Mouse (Mus musculus): ENCODE measurements around the gene Fignl1. TPM values are rescaled to one million over a fixed set of nuclear protein-coding genes. Genes with fewer than 3 reads are reported as not detected.

Fignl1 gene
- total and polyA plus RNA-seq, 3 experiments: 34.2 to 59.9 (median 51.2) TPM

GRCm38 (mm10) chr11:11828761-11829160 lies 20.0 kb upstream of the Fignl1 start:
- DNase-seq (ENCODE audit: low read depth, low spot score): no peak
- H3K27me3 ChIP-seq (ENCODE audit: control insufficient read depth in 1 of 2, insufficient read depth in 2 of 2, low read length in 2 of 2): peaks cover 33 to 43% of the 10 kb centered on the region in 2 experiments

GRCm38 (mm10) chr11:11828251-11828650 lies 19.5 kb upstream of the Fignl1 start:
- no peak for DNase-seq (ENCODE audit: low read depth, low spot score)
- H3K4me3 ChIP-seq (ENCODE audit: control insufficient read depth in 1 of 2, insufficient read depth in 1 of 2, low read depth in 2 of 2, low read length in 2 of 2): no peak overlapping the region
- H3K79me2 ChIP-seq (ENCODE audit: control insufficient read depth, insufficient read depth, low read length, poor library complexity): no peaks in the 10 kb centered on the region
- H3K9ac ChIP-seq (ENCODE audit: control insufficient read depth, low read depth, low read length, poor library complexity, severe bottlenecking): no peak overlapping the region
- peaks cover 33 to 48% of the 10 kb centered on the region in 2 experiments for H3K27me3 ChIP-seq (ENCODE audit: control insufficient read depth in 1 of 2, insufficient read depth in 2 of 2, low read length in 2 of 2)
- peaks cover 0 to 9% of the 10 kb centered on the region in 2 experiments; a peak in 2 of 4 replicates for H3K36me3 ChIP-seq (ENCODE audit: control insufficient read depth in 1 of 2, insufficient read depth in 2 of 2, low read length in 2 of 2)
- TF ChIP-seq RCOR1 (IDR thresholded peaks at IDR 0.05; ENCODE audit: low read depth, low read length) (no peak), JUND (IDR thresholded peaks at IDR 0.05; ENCODE audit: low read depth, low read length) (no peak), MAZ (IDR thresholded peaks at IDR 0.05; ENCODE audit: low read depth, low read length) (no peak), TBP (IDR thresholded peaks at IDR 0.05; ENCODE audit: low read depth, low read length) (no peak), NELFE (IDR thresholded peaks at IDR 0.05; ENCODE audit: low read depth, low read length) (no peak), MYC (IDR thresholded peaks at IDR 0.05; ENCODE audit: low read depth, low read length) (no peak), KAT2A (conservative IDR thresholded peaks at IDR 0.05; ENCODE audit: low read depth, low read length) (no peak)
- peaks cover 0 to 15% of the 10 kb centered on the region in 2 experiments; a peak in 1 of 4 replicates for H3K4me1 ChIP-seq (ENCODE audit: control insufficient read depth in 1 of 2, insufficient read depth in 2 of 2, low read length in 2 of 2)
- no peak overlapping the region for H3K27ac ChIP-seq (ENCODE audit: control insufficient read depth, low read depth, low read length)
- no peaks in the 10 kb centered on the region for H3K9me3 ChIP-seq (replicated peaks; ENCODE audit: insufficient read depth, low read length)

More at GRCm38 (mm10) chr11:11828761-11829160, 20.0 kb upstream of the Fignl1 start:
- H3K9me3 ChIP-seq (replicated peaks; ENCODE audit: insufficient read depth, low read length): no peaks in the 10 kb centered on the region
- TF ChIP-seq ETS1 (IDR thresholded peaks at IDR 0.05; ENCODE audit: low read depth, low read length) (no peak), POLR2AphosphoS5 (IDR thresholded peaks at IDR 0.05; ENCODE audit: borderline replicate concordance, low read depth, low read length) (no peak), ZKSCAN1 (IDR thresholded peaks at IDR 0.05; ENCODE audit: low read depth, low read length) (no peak)
- no peak overlapping the region for H3K27ac ChIP-seq (ENCODE audit: control insufficient read depth, low read depth, low read length)
- peaks cover 0 to 15% of the 10 kb centered on the region in 2 experiments; a peak in 1 of 4 replicates for H3K4me1 ChIP-seq (ENCODE audit: control insufficient read depth in 1 of 2, insufficient read depth in 2 of 2, low read length in 2 of 2)
- H3K36me3 ChIP-seq (ENCODE audit: control insufficient read depth in 1 of 2, insufficient read depth in 2 of 2, low read length in 2 of 2): peaks cover 0 to 9% of the 10 kb centered on the region in 2 experiments; a peak in 2 of 4 replicates
- no peak overlapping the region for H3K4me3 ChIP-seq (ENCODE audit: control insufficient read depth in 1 of 2, insufficient read depth in 1 of 2, low read depth in 2 of 2, low read length in 2 of 2)
- H3K79me2 ChIP-seq (ENCODE audit: control insufficient read depth, insufficient read depth, low read length, poor library complexity): no peaks in the 10 kb centered on the region
- H3K9ac ChIP-seq (ENCODE audit: control insufficient read depth, low read depth, low read length, poor library complexity, severe bottlenecking): no peak overlapping the region

GRCm38 (mm10) chr11:11826475-11826874 lies 17.7 kb upstream of the Fignl1 start:
- Histone ChIP-seq H3K9me3 (replicated peaks; ENCODE audit: insufficient read depth, low read length) (no peaks in the 10 kb centered on the region), H3K9ac (ENCODE audit: control insufficient read depth, low read depth, low read length, poor library complexity, severe bottlenecking) (no peak overlapping the region), H3K79me2 (ENCODE audit: control insufficient read depth, insufficient read depth, low read length, poor library complexity) (no peaks in the 10 kb centered on the region), H3K27me3 (ENCODE audit: control insufficient read depth in 1 of 2, insufficient read depth in 2 of 2, low read length in 2 of 2) (peaks cover 35 to 45% of the 10 kb centered on the region in 2 experiments), H3K27ac (ENCODE audit: control insufficient read depth, low read depth, low read length) (no peak overlapping the region), H3K4me3 (ENCODE audit: control insufficient read depth in 1 of 2, insufficient read depth in 1 of 2, low read depth in 2 of 2, low read length in 2 of 2) (no peak overlapping the region), H3K36me3 (ENCODE audit: control insufficient read depth in 1 of 2, insufficient read depth in 2 of 2, low read length in 2 of 2) (peaks cover 0 to 4% of the 10 kb centered on the region in 2 experiments; a peak in 1 of 4 replicates), H3K4me1 (ENCODE audit: control insufficient read depth in 1 of 2, insufficient read depth in 2 of 2, low read length in 2 of 2) (peaks cover 0 to 4% of the 10 kb centered on the region in 2 experiments; a peak in 1 of 4 replicates)
- TF ChIP-seq TAL1 (IDR thresholded peaks at IDR 0.05; ENCODE audit: low read length) (no peak), POLR2AphosphoS2 (IDR thresholded peaks at IDR 0.05; ENCODE audit: low read length) (no peak)
- DNase-seq (ENCODE audit: low read depth, low spot score): no peak
